Mouse (Mus musculus) neural tube, embryonic 14.5 days (tissue): ENCODE measurements around the gene Mnt. TPM values are rescaled to one million over a fixed set of nuclear protein-coding genes. Genes with fewer than 3 reads are reported as not detected.
A peak's percentile ranks its signal among the peaks of the same experiment; 100 is the strongest.

ENCODE experiments used
- ATAC-seq: fragments of 200-750 bp; cut with Nextera tagmentation; 2 replicates; pipeline ENCODE4 v1.8.0; 2017; ENCODE audit warnings: low read depth, mild to moderate bottlenecking, moderate TSS enrichment, moderate library complexity
- H3K27ac ChIP-seq: fragments of 300-500 bp; sonication (generic); 2 replicates; pipeline ENCODE4 v1.5.1; 2014; ENCODE audit warnings: low read depth, mild to moderate bottlenecking, control low read depth, low read length, moderate library complexity, mixed read lengths
- H3K27me3 ChIP-seq: fragments of 300-500 bp; sonication (generic); 2 replicates; pipeline ENCODE4 v1.6.1; 2014; ENCODE audit warnings: low read length; ENCODE audit not compliant: control insufficient read depth, insufficient read depth
- H3K36me3 ChIP-seq: fragments of 300-500 bp; sonication (generic); 2 replicates; pipeline ENCODE4 v1.6.1; 2014; ENCODE audit warnings: low read length, mixed read lengths; ENCODE audit not compliant: control insufficient read depth, insufficient read depth
- H3K4me1 ChIP-seq: fragments of 300-500 bp; sonication (generic); 2 replicates; pipeline ENCODE4 v1.6.1; 2014; ENCODE audit warnings: low read length; ENCODE audit not compliant: control insufficient read depth, insufficient read depth
- H3K4me2 ChIP-seq: fragments of 300-500 bp; sonication (generic); 2 replicates; pipeline ENCODE4 v1.6.1; 2014; ENCODE audit warnings: mild to moderate bottlenecking, low read depth, low read length, control low read depth
- H3K4me3 ChIP-seq: fragments of 300-500 bp; sonication (generic); 2 replicates; pipeline ENCODE4 v1.5.1; 2014; ENCODE audit warnings: low read depth, low read length, control low read depth, mixed read lengths
- H3K9ac ChIP-seq: fragments of 300-500 bp; sonication (generic); replicated peaks from 2 replicates; pipeline ENCODE4 v1.6.1; 2014; ENCODE audit warnings: low read depth, mild to moderate bottlenecking, control low read depth, low read length, mixed read lengths
- H3K9me3 ChIP-seq: fragments of 300-500 bp; sonication (generic); 2 replicates; pipeline ENCODE4 v1.6.1; 2016; ENCODE audit warnings: low read length; ENCODE audit not compliant: control insufficient read depth
- WGBS: fragments of 180-500 bp; shearing (Covaris S2); extraction: QIAGEN DNeasy Blood & Tissue Kit; methylation state at CpG from one replicate; pipeline ENCODE4 v1.1.7; 2014; 5-methylcytosine and 5-hydroxymethylcytosine counted together
- polyA plus RNA-seq: library from polyadenylated mRNA; unstranded; fragments of >200 nt; fragmentation: Nextera tagmentation; extraction: Ambion mirVana; gene quantifications from 2 replicates; pipeline ENCODE4 v1.2.1, GENCODE M21; 2014

Mnt gene
- polyA plus RNA-seq, 1 experiment from 2014 or later = 7.6 TPM

- peaks cover 23% of the 10 kb centered on the region for H3K36me3 ChIP-seq
- peaks cover 13% of the 10 kb centered on the region; the same call in 1 of the 2 replicates for H3K4me1 ChIP-seq
- WGBS = 81% methylated on average over 9 of the region's 9 CpGs
- H3K4me2 ChIP-seq = no peak overlapping the region
- H3K9ac ChIP-seq = no peak overlapping the region
- no peak for ATAC-seq
- H3K27ac ChIP-seq = 0 out of 2 replicates have a peak overlapping the region, but pooled peaks have one; percentile 34
- H3K9me3 ChIP-seq = no peaks in the 10 kb centered on the region
- H3K27me3 ChIP-seq = no peaks in the 10 kb centered on the region
- no peak overlapping the region for H3K4me3 ChIP-seq
Observed at GRCm38 (mm10) chr11:74841366-74841765, 10.6 kb downstream of the Mnt start.

DNA sequence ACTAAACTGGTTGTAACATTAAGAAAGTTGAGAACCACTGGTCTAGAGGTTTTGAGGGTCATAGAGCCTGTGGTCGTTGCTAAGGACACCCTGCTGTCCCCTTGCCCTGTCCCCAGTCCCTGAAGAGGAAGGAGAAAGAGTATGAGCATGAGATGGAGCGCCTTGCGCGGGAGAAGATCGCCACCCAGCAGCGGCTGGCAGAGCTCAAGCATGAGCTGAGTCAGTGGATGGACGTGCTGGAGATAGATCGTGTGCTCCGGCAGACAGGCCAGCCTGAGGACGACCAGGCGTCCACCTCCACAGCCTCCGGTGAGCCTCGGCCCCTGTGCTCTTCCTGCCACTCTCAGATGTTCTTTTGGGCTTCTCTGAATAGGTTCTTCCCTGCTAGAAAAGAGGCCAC lies 11.3 kb downstream of the Mnt start:
- no peak overlapping the region for H3K4me2 ChIP-seq
- no peaks in the 10 kb centered on the region for H3K9me3 ChIP-seq
- WGBS = 90% methylated on average over 13 of the region's 13 CpGs
- H3K4me3 ChIP-seq = no peak overlapping the region
- ATAC-seq = no peak
- H3K9ac ChIP-seq = no peak overlapping the region
- peaks cover 9% of the 10 kb centered on the region; the same call in 1 of the 2 replicates for H3K4me1 ChIP-seq
- peaks cover 23% of the 10 kb centered on the region for H3K36me3 ChIP-seq
- H3K27ac ChIP-seq = no peak overlapping the region
- no peaks in the 10 kb centered on the region for H3K27me3 ChIP-seq

- no peak overlapping the region for H3K27ac ChIP-seq
- H3K4me1 ChIP-seq = peaks cover 3% of the 10 kb centered on the region; the same call in 1 of the 2 replicates
- WGBS = 90% methylated on average over 20 of the region's 22 CpGs
- no peak overlapping the region for H3K9ac ChIP-seq
- ATAC-seq = no peak
- no peak overlapping the region for H3K4me3 ChIP-seq
- H3K36me3 ChIP-seq = peaks cover 23% of the 10 kb centered on the region
- no peak overlapping the region for H3K4me2 ChIP-seq
- no peaks in the 10 kb centered on the region for H3K27me3 ChIP-seq
- H3K9me3 ChIP-seq = no peaks in the 10 kb centered on the region
Observed at GRCm38 (mm10) chr11:74842656-74843434, 12.1 kb downstream of the Mnt start.

DNA sequence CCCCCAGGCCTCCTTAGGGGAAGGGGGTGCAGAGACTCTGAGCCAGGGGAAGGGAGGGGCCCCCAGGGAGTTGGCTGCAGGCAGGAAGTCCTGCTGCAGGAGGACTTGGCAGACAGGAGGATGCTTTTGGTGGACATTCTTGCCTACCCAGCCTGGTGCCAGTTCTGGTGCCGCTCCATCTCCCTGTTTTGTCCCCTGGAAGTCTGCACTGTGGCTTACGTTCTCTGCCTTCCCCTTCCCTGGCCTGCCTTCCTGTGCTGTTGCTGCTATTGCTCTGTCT lies 12.7 kb downstream of the Mnt start:
- H3K4me3 ChIP-seq = no peak overlapping the region
- H3K4me2 ChIP-seq = no peak overlapping the region
- no peak overlapping the region for H3K27ac ChIP-seq
- WGBS = 85% methylated on average over 2 of the region's 2 CpGs
- H3K4me1 ChIP-seq = 0 out of 2 replicates have a peak, but pooled peaks cover 4% of the 10 kb centered on the region
- H3K27me3 ChIP-seq = no peaks in the 10 kb centered on the region
- H3K36me3 ChIP-seq = peaks cover 23% of the 10 kb centered on the region
- ATAC-seq = no peak
- H3K9ac ChIP-seq = no peak overlapping the region
- H3K9me3 ChIP-seq = no peaks in the 10 kb centered on the region

GRCm38 (mm10) chr11:74843761-74844160 lies 13.0 kb downstream of the Mnt start:
- no peak overlapping the region for H3K27ac ChIP-seq
- H3K27me3 ChIP-seq = no peaks in the 10 kb centered on the region
- H3K36me3 ChIP-seq = peaks cover 23% of the 10 kb centered on the region
- 0 out of 2 replicates have a peak, but pooled peaks cover 4% of the 10 kb centered on the region for H3K4me1 ChIP-seq
- H3K9ac ChIP-seq = no peak overlapping the region
- WGBS = 69% methylated on average over 5 of the region's 5 CpGs
- H3K4me3 ChIP-seq = no peak overlapping the region
- ATAC-seq = no peak
- H3K4me2 ChIP-seq = no peak overlapping the region
- H3K9me3 ChIP-seq = no peaks in the 10 kb centered on the region

DNA sequence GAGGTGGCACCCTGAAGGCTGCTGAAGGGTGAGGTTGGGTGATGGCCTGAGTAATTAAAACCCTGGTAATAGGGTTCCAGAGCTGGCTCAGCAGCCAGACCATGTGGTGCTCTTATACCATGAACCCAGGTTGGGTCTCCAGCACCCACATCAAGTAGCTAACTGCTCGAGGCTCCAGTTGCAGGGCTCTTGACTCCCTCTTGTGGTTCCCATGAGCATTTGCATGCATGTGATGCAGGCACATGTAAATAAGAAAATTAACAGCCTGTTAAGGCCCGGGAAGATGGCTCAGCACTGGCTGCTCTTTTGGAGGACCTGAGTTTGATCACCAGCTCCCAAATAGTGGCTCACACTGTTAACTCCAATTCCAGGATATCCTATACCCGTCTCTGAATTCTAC lies 15.1 kb downstream of the Mnt start:
- H3K4me3 ChIP-seq = no peak overlapping the region
- no peaks in the 10 kb centered on the region for H3K9me3 ChIP-seq
- ATAC-seq = no peak
- no peak overlapping the region for H3K4me2 ChIP-seq
- H3K27ac ChIP-seq = no peak overlapping the region
- no peak overlapping the region for H3K9ac ChIP-seq
- WGBS = 65% methylated on average over 3 of the region's 3 CpGs
- H3K36me3 ChIP-seq = peaks cover 24% of the 10 kb centered on the region
- H3K27me3 ChIP-seq = no peaks in the 10 kb centered on the region
- H3K4me1 ChIP-seq = 0 out of 2 replicates have a peak, but pooled peaks cover 4% of the 10 kb centered on the region

GRCm38 (mm10) chr11:74847919-74848521 lies 17.3 kb downstream of the Mnt start:
- no peak overlapping the region for H3K4me2 ChIP-seq
- H3K9me3 ChIP-seq = no peaks in the 10 kb centered on the region
- no peak overlapping the region for H3K27ac ChIP-seq
- 0 out of 2 replicates have a peak overlapping the region, but pooled peaks have one; percentile 18 for H3K9ac ChIP-seq
- H3K27me3 ChIP-seq = no peaks in the 10 kb centered on the region
- peaks cover 30% of the 10 kb centered on the region for H3K36me3 ChIP-seq
- H3K4me3 ChIP-seq = no peak overlapping the region
- peak; percentile 68; the same call in 1 of the 2 replicates for ATAC-seq
- 5% methylated on average over 13 of the region's 13 CpGs for WGBS
- H3K4me1 ChIP-seq = 0 out of 2 replicates have a peak, but pooled peaks cover 4% of the 10 kb centered on the region

DNA sequence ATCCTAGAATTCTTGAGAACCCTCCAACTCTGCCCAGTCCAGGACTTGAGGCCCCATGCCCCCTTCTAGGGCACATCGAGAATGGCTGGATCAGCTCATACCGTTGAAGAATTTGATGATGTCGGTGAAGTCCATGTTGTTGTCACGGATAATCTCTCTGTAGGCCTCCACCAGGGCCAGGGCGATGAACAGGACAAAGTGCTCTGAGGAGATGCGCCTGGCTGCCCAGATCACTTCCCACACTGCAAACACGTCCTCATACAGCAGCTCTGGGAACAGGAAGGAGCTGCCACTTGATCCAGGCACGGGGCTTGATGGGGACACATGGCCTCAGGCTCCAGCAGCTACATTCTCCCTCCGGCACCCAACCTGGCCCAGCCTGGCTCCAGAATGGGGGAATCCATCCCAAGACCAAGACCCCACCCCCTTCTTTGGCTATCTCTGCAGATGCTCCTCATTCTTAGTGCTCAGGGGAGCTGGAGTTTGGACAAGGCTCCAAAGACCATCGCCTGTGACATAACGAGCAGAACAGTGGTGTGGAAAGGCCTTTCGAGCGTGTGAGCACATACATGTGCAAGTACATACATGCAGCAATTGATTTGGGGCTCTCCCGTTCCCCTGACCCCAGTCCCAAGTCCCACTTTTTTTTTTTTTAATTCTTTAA lies 20.4 kb downstream of the Mnt start:
- no peak overlapping the region for H3K4me2 ChIP-seq
- no peak overlapping the region for H3K4me3 ChIP-seq
- no peak overlapping the region for H3K27ac ChIP-seq
- no peak for ATAC-seq
- WGBS = 84% methylated on average over 14 of the region's 14 CpGs
- H3K4me1 ChIP-seq = 0 out of 2 replicates have a peak, but pooled peaks cover 4% of the 10 kb centered on the region
- H3K9ac ChIP-seq = no peak overlapping the region
- H3K27me3 ChIP-seq = no peaks in the 10 kb centered on the region
- no peaks in the 10 kb centered on the region for H3K9me3 ChIP-seq
- peaks cover 22% of the 10 kb centered on the region for H3K36me3 ChIP-seq

DNA sequence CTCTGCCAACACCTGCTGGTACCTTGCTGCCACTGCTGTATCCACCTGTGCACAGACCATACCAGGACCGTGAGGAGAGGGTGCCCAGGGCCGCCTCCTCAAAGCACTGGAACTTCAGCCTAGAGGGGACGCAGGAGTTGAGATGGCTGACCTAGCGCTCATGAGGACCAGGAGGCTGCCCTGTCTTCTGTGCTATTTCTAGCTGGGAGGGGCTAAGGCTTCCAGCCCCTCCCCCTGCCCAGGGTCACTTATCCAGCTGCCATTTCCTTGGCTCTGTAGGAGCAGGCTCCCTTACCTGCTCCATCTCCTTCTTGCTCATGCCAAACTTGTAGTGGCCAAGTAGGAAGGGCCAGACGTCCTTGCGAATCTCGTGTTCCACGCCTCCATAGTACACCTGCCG lies 27.0 kb downstream of the Mnt start:
- no peaks in the 10 kb centered on the region for H3K9me3 ChIP-seq
- H3K4me2 ChIP-seq = no peak overlapping the region
- WGBS = 86% methylated on average over 9 of the region's 9 CpGs
- H3K4me3 ChIP-seq = no peak overlapping the region
- H3K27ac ChIP-seq = no peak overlapping the region
- no peak for ATAC-seq
- H3K36me3 ChIP-seq = peaks cover 11% of the 10 kb centered on the region
- no peaks in the 10 kb centered on the region for H3K4me1 ChIP-seq
- H3K9ac ChIP-seq = no peak overlapping the region
- H3K27me3 ChIP-seq = no peaks in the 10 kb centered on the region
